Mouse (Mus musculus): ENCODE results near the gene Klk1b4. TPM values are rescaled to one million over a fixed set of nuclear protein-coding genes. Genes with fewer than 3 reads are reported as not detected.
"Not testable (repeated sequence)": the region's sequence is repeated elsewhere in the genome, so short reads cannot be mapped to it uniquely, and the experiment has no call there.

Klk1b4 gene
- total RNA-seq (2021), result not detected

- intact Hi-C loops (cut with DNase I); DNase-seq (ENCODE audit: extremely low spot score in 1 of 2, low spot score in 2 of 2): not testable (repeated sequence)
Measured at GRCm38 (mm10) chr7:44207135-44207534, at the start of gene Klk1b4. TSS of gene Klk1b4 (plus strand) at chr7:44207435.

GRCm38 (mm10) chr7:44179299-44180045 lies 27.8 kb upstream of the Klk1b4 start:
- no peak for DNase-seq (ENCODE audit: extremely low spot score in 1 of 2, low spot score in 2 of 2)
- intact Hi-C loops (cut with DNase I), result no loop called here

GRCm38 (mm10) chr7:44186516-44186915 lies 20.7 kb upstream of the Klk1b4 start:
- DNase-seq (ENCODE audit: extremely low spot score in 1 of 2, low spot score in 2 of 2); intact Hi-C loops (cut with DNase I): not testable (repeated sequence)

- intact Hi-C loops (cut with DNase I); DNase-seq (ENCODE audit: extremely low spot score in 1 of 2, low spot score in 2 of 2): not testable (repeated sequence)
Measured at GRCm38 (mm10) chr7:44187936-44188335, 19.3 kb upstream of the Klk1b4 start, which contains the start of gene Klk1b24. TSS of gene Klk1b24 (plus strand) at chr7:44188236.

- DNase-seq (ENCODE audit: extremely low spot score in 1 of 2, low spot score in 2 of 2); intact Hi-C loops (cut with DNase I): not testable (repeated sequence)
Measured at GRCm38 (mm10) chr7:44193466-44193865, 13.8 kb upstream of the Klk1b4 start.

GRCm38 (mm10) chr7:44197891-44198290 lies 9.3 kb upstream of the Klk1b4 start, which contains the start of gene Klk1b3:
TSS of gene Klk1b3 (plus strand) at chr7:44198191.
- DNase-seq (ENCODE audit: extremely low spot score in 1 of 2, low spot score in 2 of 2), result no peak
- intact Hi-C loops (cut with DNase I), result no loop called here

GRCm38 (mm10) chr7:44208307-44208706 lies 1.1 kb downstream of the Klk1b4 start:
- intact Hi-C loops (cut with DNase I), result no loop called here
- no peak for DNase-seq (ENCODE audit: extremely low spot score in 1 of 2, low spot score in 2 of 2)

- intact Hi-C loops (cut with DNase I), result no loop called here
- DNase-seq (ENCODE audit: extremely low spot score in 1 of 2, low spot score in 2 of 2), result no peak
Measured at GRCm38 (mm10) chr7:44215645-44216044, 8.4 kb downstream of the Klk1b4 start, which contains the start of gene Klk1b5. TSS of gene Klk1b5 (plus strand) at chr7:44215945.

- intact Hi-C loops (cut with DNase I); DNase-seq (ENCODE audit: extremely low spot score in 1 of 2, low spot score in 2 of 2): not testable (repeated sequence)
Measured at GRCm38 (mm10) chr7:44221601-44222000, 14.4 kb downstream of the Klk1b4 start.

- intact Hi-C loops (cut with DNase I); DNase-seq (ENCODE audit: extremely low spot score in 1 of 2, low spot score in 2 of 2): not testable (repeated sequence)
Measured at GRCm38 (mm10) chr7:44222335-44222734, 15.1 kb downstream of the Klk1b4 start.

GRCm38 (mm10) chr7:44225076-44225475 lies 17.8 kb downstream of the Klk1b4 start, which contains the start of gene Klk1:
TSS of gene Klk1 (plus strand) at chr7:44225360.
- no peak for DNase-seq (ENCODE audit: extremely low spot score in 1 of 2, low spot score in 2 of 2)
- intact Hi-C loops (cut with DNase I), result no loop called here

- intact Hi-C loops (cut with DNase I), result no loop called here
- no peak for DNase-seq (ENCODE audit: extremely low spot score in 1 of 2, low spot score in 2 of 2)
Measured at GRCm38 (mm10) chr7:44235909-44236308, 28.7 kb downstream of the Klk1b4 start, which contains the start of gene Gm36864. TSS of gene Gm36864 (plus strand) at chr7:44236177.

- DNase-seq (ENCODE audit: extremely low spot score in 1 of 2, low spot score in 2 of 2), result no peak
Measured at GRCm38 (mm10) chr7:44239913-44240312, 32.7 kb downstream of the Klk1b4 start.

GRCm38 (mm10) chr7:44240712-44241111 lies 33.5 kb downstream of the Klk1b4 start:
- DNase-seq (ENCODE audit: extremely low spot score in 1 of 2, low spot score in 2 of 2), result no peak
- intact Hi-C loops (cut with DNase I), result no loop called here

More at GRCm38 (mm10) chr7:44239913-44240312, 32.7 kb downstream of the Klk1b4 start:
- intact Hi-C loops (cut with DNase I), result no loop called here

GRCm38 (mm10) chr7:44241163-44241562 lies 33.9 kb downstream of the Klk1b4 start:
- intact Hi-C loops (cut with DNase I), result no loop called here
- DNase-seq (ENCODE audit: extremely low spot score in 1 of 2, low spot score in 2 of 2), result no peak

- no peak for DNase-seq (ENCODE audit: extremely low spot score in 1 of 2, low spot score in 2 of 2)
- intact Hi-C loops (cut with DNase I), result no loop called here
Measured at GRCm38 (mm10) chr7:44244080-44244479, 36.8 kb downstream of the Klk1b4 start.

- DNase-seq (ENCODE audit: extremely low spot score in 1 of 2, low spot score in 2 of 2), result peak; percentile 87 to 95
- intact Hi-C loops (cut with DNase I), result no loop called here
Measured at GRCm38 (mm10) chr7:44246055-44246983, 39.1 kb downstream of the Klk1b4 start, which contains the start of the genes 1700028J19Rik and 2410002F23Rik. TSS of gene 1700028J19Rik (minus strand) at chr7:44246695. TSS of gene 2410002F23Rik (plus strand) at chr7:44246722.

- peak; percentile 53 to 67 for DNase-seq (ENCODE audit: extremely low spot score in 1 of 2, low spot score in 2 of 2)
- intact Hi-C loops (cut with DNase I), result no loop called here
Measured at GRCm38 (mm10) chr7:44246984-44247470, 39.8 kb downstream of the Klk1b4 start.

- intact Hi-C loops (cut with DNase I), result no loop called here
- DNase-seq (ENCODE audit: extremely low spot score in 1 of 2, low spot score in 2 of 2), result no peak
Measured at GRCm38 (mm10) chr7:44247971-44248370, 40.7 kb downstream of the Klk1b4 start.
